Mouse (Mus musculus): ENCODE data around the gene Best1. TPM values are rescaled to one million over a fixed set of nuclear protein-coding genes. Genes with fewer than 3 reads are reported as not detected.

Best1 gene
- 0.94 and 1.1 TPM in 2 replicates for polyA plus RNA-seq (2016; fragmentation: Nextera tagmentation; extraction: Ambion mirVana)

DNA sequence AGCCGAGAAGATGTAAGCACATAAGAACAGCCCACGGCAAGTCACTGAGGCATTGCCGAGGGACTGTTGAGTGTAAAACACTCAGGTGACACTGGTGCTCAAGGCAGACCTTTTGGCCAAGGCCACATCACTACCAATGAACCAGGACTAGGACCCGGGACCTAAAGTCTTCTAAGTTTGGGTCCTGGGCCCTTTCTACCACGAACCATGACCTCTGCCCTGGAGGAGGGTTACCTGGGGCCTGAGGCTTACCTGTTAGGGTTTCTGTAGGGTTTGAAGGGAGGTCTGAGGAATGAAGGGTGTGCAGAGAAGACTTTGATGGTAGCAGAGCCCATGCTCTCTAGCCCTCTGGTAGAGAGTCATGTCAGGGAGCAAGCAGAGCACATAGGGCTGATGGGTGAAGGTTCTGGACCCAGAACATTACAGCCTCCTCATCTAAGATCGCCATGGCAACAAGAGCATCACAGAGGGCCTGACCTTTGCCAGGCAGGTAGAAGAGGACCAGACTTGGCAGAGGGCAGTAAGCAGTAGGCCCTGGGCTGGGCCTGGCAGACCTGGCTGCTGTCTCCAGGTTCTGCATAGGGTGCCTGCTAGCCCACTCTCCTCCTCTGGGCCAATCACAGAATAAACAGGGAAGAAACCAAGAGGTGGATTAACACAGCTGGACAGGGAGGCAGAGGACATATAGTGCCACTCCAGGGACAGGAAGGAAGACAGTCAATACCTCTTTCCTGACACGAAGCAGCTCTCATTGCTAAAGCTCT lies at the start of gene Best1, which contains the start of gene Rab3il1:
Gene Best1, minus strand, starts transcription at position 428 of the 764 bp plus-strand sequence.
Gene Rab3il1, plus strand, starts transcription at position 464 of the 764 bp plus-strand sequence.
- Histone ChIP-seq H3K27me3 (0 out of 2 replicates have a peak, but pooled peaks cover 4% of the 10 kb centered on the region), H3K9ac (no peak within 1 kb of the TSS)
- WGBS, result 76% methylated on average over 7 of the region's 7 CpGs

GRCm38 (mm10) chr19:10050438-10050837 lies 49.0 kb upstream of the Best1 start:
- no peak for ATAC-seq (ENCODE audit: low FRiP score)
- H3K9me3 ChIP-seq (replicated peaks), result no peaks in the 10 kb centered on the region
- H3K4me2 ChIP-seq (replicated peaks), result no peak overlapping the region
- H3K9ac ChIP-seq, result no peak overlapping the region
- no peaks in the 10 kb centered on the region for H3K27me3 ChIP-seq
- WGBS, result 86% methylated on average over 2 of the region's 2 CpGs
- H3K27ac ChIP-seq, result no peak overlapping the region
- no peaks in the 10 kb centered on the region; the same call in 1 of the 2 replicates for H3K4me1 ChIP-seq
- no peak overlapping the region for H3K4me3 ChIP-seq
- H3K36me3 ChIP-seq, result 0 out of 2 replicates have a peak, but pooled peaks cover 3% of the 10 kb centered on the region

More for the DNA sequence above, at the start of gene Best1, which contains the start of gene Rab3il1:
- Histone ChIP-seq H3K4me1 (no peaks in the 10 kb centered on the region), H3K36me3 (no peaks in the 10 kb centered on the region), H3K4me2 (replicated peaks) (no peak within 1 kb of the TSS), H3K4me3 (no peak within 1 kb of the TSS), H3K27ac (no peak within 1 kb of the TSS), H3K9me3 (replicated peaks) (no peaks in the 10 kb centered on the region)
- no peak for ATAC-seq (ENCODE audit: low FRiP score)

- no peaks in the 10 kb centered on the region for H3K9me3 ChIP-seq (replicated peaks)
- no peaks in the 10 kb centered on the region for H3K27me3 ChIP-seq
- no peak overlapping the region for H3K9ac ChIP-seq
- H3K36me3 ChIP-seq, result no peaks in the 10 kb centered on the region
- no peaks in the 10 kb centered on the region; the same call in 1 of the 2 replicates for H3K4me1 ChIP-seq
- H3K27ac ChIP-seq, result no peak overlapping the region
- ATAC-seq (ENCODE audit: low FRiP score), result no peak
- H3K4me3 ChIP-seq, result no peak overlapping the region
- H3K4me2 ChIP-seq (replicated peaks), result no peak overlapping the region
Observed at GRCm38 (mm10) chr19:10049533-10049932, 48.1 kb upstream of the Best1 start.

DNA sequence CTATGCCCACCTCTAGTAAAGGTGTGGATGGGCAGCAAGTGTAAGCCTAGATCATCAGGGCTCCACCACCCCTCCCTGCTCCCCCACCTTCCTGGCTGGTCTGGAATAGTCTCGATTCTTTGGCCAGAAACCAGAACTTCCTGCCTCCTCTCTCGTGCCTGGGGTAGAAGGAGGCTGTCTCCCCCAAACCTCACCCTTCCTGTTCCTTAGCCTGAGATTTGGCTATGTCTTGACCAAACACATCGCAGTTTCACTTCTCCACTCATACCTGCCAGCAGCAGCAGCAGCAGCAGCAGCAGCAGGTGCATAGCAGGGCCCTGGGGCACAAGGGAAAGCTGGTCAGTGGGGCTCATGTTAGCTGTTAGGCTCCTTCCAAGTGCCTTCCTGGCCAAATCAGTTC lies 45.5 kb upstream of the Best1 start:
- WGBS, result 65% methylated on average over 3 of the region's 3 CpGs
- no peak for ATAC-seq (ENCODE audit: low FRiP score)
- Histone ChIP-seq H3K9me3 (replicated peaks) (no peaks in the 10 kb centered on the region), H3K4me1 (peaks cover 7% of the 10 kb centered on the region), H3K9ac (no peak overlapping the region), H3K4me3 (no peak overlapping the region), H3K27me3 (peaks cover 8% of the 10 kb centered on the region), H3K4me2 (replicated peaks) (no peak overlapping the region), H3K36me3 (no peaks in the 10 kb centered on the region), H3K27ac (no peak overlapping the region)

DNA sequence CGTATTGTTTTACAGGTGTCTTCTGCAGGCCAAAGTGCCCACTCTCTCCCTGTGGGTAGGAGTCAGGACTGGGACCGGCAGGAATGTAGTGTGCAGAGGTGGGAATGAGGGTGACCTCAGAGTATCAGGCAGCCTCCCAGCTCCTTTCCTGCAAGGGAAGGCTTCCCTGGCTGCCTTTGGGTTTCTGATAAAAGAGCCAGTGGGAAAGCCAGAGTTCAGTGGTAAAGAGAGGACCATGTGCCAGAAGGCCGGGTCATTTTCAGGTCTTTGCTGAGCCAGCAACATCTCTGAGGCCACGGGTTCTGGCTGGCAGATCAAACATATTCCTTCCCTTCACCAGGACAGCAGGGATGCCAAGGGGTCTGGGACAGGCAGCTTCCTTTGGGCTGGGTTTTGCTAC lies 44.9 kb upstream of the Best1 start:
- WGBS, result 73% methylated on average over 4 of the region's 4 CpGs
- H3K4me2 ChIP-seq (replicated peaks), result no peak overlapping the region
- no peak overlapping the region for H3K9ac ChIP-seq
- H3K9me3 ChIP-seq (replicated peaks), result no peaks in the 10 kb centered on the region
- no peak for ATAC-seq (ENCODE audit: low FRiP score)
- no peak overlapping the region for H3K27ac ChIP-seq
- H3K4me1 ChIP-seq, result peaks cover 13% of the 10 kb centered on the region
- no peaks in the 10 kb centered on the region for H3K36me3 ChIP-seq
- H3K4me3 ChIP-seq, result no peak overlapping the region
- H3K27me3 ChIP-seq, result peaks cover 8% of the 10 kb centered on the region

- H3K27ac ChIP-seq, result no peak overlapping the region
- no peaks in the 10 kb centered on the region for H3K9me3 ChIP-seq (replicated peaks)
- peaks cover 10% of the 10 kb centered on the region for H3K27me3 ChIP-seq
- no peak overlapping the region for H3K4me3 ChIP-seq
- H3K4me1 ChIP-seq, result peaks cover 18% of the 10 kb centered on the region
- H3K36me3 ChIP-seq, result no peaks in the 10 kb centered on the region
- ATAC-seq (ENCODE audit: low FRiP score), result no peak
- WGBS, result 67% methylated on average over 2 of the region's 2 CpGs
- H3K4me2 ChIP-seq (replicated peaks), result no peak overlapping the region
- no peak overlapping the region for H3K9ac ChIP-seq
Observed at GRCm38 (mm10) chr19:10045707-10046106, 44.3 kb upstream of the Best1 start.

GRCm38 (mm10) chr19:10043643-10044042 lies 42.2 kb upstream of the Best1 start:
- Histone ChIP-seq H3K4me1 (peaks cover 21% of the 10 kb centered on the region), H3K36me3 (no peaks in the 10 kb centered on the region), H3K4me3 (no peak overlapping the region), H3K9me3 (replicated peaks) (no peaks in the 10 kb centered on the region), H3K27me3 (peaks cover 20% of the 10 kb centered on the region), H3K27ac (no peak overlapping the region), H3K4me2 (replicated peaks) (no peak overlapping the region), H3K9ac (no peak overlapping the region)
- ATAC-seq (ENCODE audit: low FRiP score), result no peak

GRCm38 (mm10) chr19:10042816-10043215 lies 41.4 kb upstream of the Best1 start:
- Histone ChIP-seq H3K4me1 (peaks cover 21% of the 10 kb centered on the region), H3K9me3 (replicated peaks) (no peaks in the 10 kb centered on the region), H3K36me3 (no peaks in the 10 kb centered on the region), H3K27ac (no peak overlapping the region), H3K4me2 (replicated peaks) (peak overlapping the region; percentile 98; the same call in 1 of the 2 replicates), H3K4me3 (0 out of 2 replicates have a peak overlapping the region, but pooled peaks have one; percentile 61), H3K27me3 (peaks cover 20% of the 10 kb centered on the region), H3K9ac (no peak overlapping the region)
- ATAC-seq (ENCODE audit: low FRiP score), result no peak
- WGBS, result 90% methylated on average over 4 of the region's 4 CpGs

- peak overlapping the region; percentile 61 for H3K4me3 ChIP-seq
- ATAC-seq (ENCODE audit: low FRiP score), result peak; percentile 17; the same call in 1 of the 2 replicates
- H3K9me3 ChIP-seq (replicated peaks), result no peaks in the 10 kb centered on the region
- H3K4me1 ChIP-seq, result peaks cover 21% of the 10 kb centered on the region
- no peak overlapping the region for H3K27ac ChIP-seq
- peaks cover 20% of the 10 kb centered on the region for H3K27me3 ChIP-seq
- WGBS, result 62% methylated on average over 6 of the region's 6 CpGs
- peak overlapping the region; percentile 98 for H3K4me2 ChIP-seq (replicated peaks)
- H3K9ac ChIP-seq, result peak overlapping the region; percentile 64
- no peaks in the 10 kb centered on the region for H3K36me3 ChIP-seq
Observed at GRCm38 (mm10) chr19:10042232-10042631, 40.8 kb upstream of the Best1 start.

GRCm38 (mm10) chr19:10041388-10042148 lies 40.1 kb upstream of the Best1 start, which contains the start of gene Fads3:
Gene Fads3, plus strand, starts transcription at chr19:10041569.
- WGBS, result 0% methylated on average over 45 of the region's 69 CpGs
- Histone ChIP-seq H3K27me3 (peaks cover 20% of the 10 kb centered on the region), H3K9me3 (replicated peaks) (no peaks in the 10 kb centered on the region), H3K4me2 (replicated peaks) (peak within 1 kb of the TSS; percentile 98), H3K4me3 (peak within 1 kb of the TSS; percentile 61), H3K9ac (peak within 1 kb of the TSS; percentile 64), H3K27ac (no peak within 1 kb of the TSS), H3K36me3 (no peaks in the 10 kb centered on the region), H3K4me1 (peaks cover 21% of the 10 kb centered on the region)
- ATAC-seq (ENCODE audit: low FRiP score), result peak; percentile 89

DNA sequence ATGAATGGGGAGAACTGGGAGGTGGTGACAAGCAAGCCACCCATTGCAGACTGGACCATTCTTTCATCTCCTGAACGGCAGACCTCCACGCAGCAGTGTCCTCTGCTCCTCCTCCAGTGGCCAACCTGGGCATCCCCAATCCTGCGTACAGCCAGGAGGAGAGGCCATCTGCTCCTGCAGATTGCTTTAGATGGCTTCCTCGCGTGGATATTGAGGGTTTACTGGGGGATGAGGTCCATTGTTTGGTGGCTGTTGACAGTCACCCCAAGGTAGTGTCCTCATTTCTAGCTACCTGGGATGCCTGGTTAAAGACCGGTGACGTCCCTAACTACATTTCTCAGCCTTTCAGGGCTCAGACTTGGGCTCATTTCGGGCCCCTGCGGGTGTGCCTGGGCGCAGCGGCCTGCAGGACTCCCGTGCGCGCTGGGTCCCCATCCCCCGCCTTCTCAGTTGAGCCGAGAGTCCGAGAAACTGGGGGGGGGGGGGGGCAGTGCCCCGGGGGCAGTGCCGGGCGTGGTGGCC lies 39.5 kb upstream of the Best1 start:
- Histone ChIP-seq H3K4me3 (peak overlapping the region; percentile 61), H3K9me3 (replicated peaks) (no peaks in the 10 kb centered on the region), H3K4me2 (replicated peaks) (peak overlapping the region; percentile 98), H3K4me1 (peaks cover 21% of the 10 kb centered on the region), H3K27me3 (peaks cover 20% of the 10 kb centered on the region), H3K9ac (peak overlapping the region; percentile 64), H3K36me3 (no peaks in the 10 kb centered on the region), H3K27ac (no peak overlapping the region)
- 6% methylated on average over 17 of the region's 20 CpGs for WGBS
- peak; percentile 55 for ATAC-seq (ENCODE audit: low FRiP score)

- no peaks in the 10 kb centered on the region for H3K36me3 ChIP-seq
- no peak overlapping the region for H3K4me2 ChIP-seq (replicated peaks)
- peaks cover 21% of the 10 kb centered on the region for H3K4me1 ChIP-seq
- no peak overlapping the region for H3K4me3 ChIP-seq
- no peak for ATAC-seq (ENCODE audit: low FRiP score)
- H3K27ac ChIP-seq, result no peak overlapping the region
- no peaks in the 10 kb centered on the region for H3K9me3 ChIP-seq (replicated peaks)
- peaks cover 20% of the 10 kb centered on the region for H3K27me3 ChIP-seq
- H3K9ac ChIP-seq, result no peak overlapping the region
- 93% methylated on average over 2 of the region's 2 CpGs for WGBS
Observed at GRCm38 (mm10) chr19:10039615-10040014, 38.2 kb upstream of the Best1 start.
